Mouse (Mus musculus) layer of hippocampus, postnatal 36 days (tissue): ENCODE results near the gene Plcb1. TPM values are rescaled to one million over a fixed set of nuclear protein-coding genes. Genes with fewer than 3 reads are reported as not detected.

Experiments used
- DNase-seq, 2 experiments: peaks; one replicate each; pipeline ENCODE4 v3.0.0; 2022
- total RNA-seq, 2 experiments: library from RNA; stranded (reverse); gene quantifications; 2 replicates each; pipeline ENCODE4 v1.2.3; 2021

Gene Plcb1
- 100 to 1,000 TPM; 152 TPM for total RNA-seq

DNA sequence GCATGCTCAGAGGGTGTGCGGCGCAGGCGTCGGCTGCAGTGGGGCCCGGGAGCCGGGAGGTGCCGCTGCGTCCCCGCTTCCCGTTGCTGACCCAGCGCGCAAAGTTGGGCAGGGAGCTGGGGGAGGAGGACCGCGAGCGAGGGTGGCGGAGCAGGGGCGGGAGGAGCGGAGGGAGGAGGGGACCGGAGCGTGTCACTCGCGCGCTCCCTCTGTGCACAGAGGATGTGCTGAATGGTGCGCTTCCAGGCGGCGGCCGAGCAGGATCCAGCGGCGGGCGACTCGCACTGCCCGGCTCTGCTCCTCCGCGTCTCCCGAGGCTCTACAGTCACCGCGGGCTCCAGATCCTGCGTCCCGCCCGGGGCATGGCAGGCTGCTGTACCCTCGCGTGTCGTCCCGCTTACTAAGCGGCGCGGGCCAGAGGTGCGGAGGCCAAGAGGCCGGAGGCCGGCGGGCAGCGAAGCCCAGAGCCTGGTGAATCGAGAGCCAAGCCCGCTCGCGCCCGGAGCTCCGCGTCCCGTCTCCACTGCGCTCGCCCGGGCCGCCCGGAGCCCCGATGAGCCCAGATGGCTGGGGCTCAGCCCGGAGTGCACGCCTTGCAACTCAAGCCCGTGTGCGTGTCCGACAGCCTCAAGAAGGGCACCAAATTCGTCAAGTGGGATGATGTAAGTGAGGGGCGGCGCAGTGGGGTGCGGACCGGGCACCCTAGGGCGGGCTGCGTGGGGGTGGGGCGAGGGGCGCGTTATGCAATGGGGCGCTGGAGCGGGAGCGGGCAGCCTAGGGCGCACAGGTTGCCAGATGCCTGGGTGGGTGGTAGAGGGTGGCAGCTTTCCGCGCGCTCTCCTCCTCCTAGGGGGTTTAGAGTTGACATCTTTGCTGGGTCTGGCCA lies at the start of gene Plcb1:
Plcb1 (plus strand) TSS at position 98 of the 886 bp plus-strand sequence.
- DNase-seq, result peak; percentile 90 to 92

DNA sequence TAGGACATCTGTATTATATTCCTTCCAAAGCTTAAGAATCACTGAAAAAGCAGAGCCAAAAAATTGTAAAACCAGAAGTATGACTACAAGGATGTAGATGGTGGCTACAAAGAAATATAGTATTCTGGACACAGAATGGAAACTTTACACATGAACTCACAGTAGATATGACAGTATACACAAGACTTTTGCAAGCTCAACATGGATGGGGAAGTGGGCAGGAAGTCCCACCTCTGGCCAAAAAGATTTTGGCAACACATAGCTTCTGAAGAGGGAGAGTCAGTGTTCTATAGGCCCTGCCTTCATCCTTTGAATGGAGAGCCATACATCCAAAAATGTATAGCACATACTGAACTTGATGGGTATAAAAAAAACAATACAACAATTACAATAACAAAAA lies 30.3 kb upstream of the Plcb1 start:
- DNase-seq, result no peak

DNA sequence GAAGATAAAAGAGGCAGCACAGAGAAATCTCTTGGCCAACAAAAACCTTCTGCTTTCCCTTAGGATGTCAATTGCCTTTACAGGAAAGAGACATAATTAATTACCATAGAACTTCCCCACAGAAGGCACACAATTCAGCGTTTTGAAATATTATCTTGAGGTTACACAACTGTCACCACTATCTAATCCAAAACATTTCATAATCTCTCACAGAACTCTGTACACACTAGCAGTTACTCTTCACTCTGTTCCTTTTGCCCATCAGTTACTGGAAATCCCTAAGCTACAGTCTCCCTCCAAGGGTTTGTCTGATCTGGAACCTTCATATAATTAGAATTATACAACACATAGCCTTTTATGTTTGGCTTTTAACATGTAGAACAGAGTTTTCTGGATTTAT lies 29.8 kb upstream of the Plcb1 start:
- DNase-seq, result no peak

DNA sequence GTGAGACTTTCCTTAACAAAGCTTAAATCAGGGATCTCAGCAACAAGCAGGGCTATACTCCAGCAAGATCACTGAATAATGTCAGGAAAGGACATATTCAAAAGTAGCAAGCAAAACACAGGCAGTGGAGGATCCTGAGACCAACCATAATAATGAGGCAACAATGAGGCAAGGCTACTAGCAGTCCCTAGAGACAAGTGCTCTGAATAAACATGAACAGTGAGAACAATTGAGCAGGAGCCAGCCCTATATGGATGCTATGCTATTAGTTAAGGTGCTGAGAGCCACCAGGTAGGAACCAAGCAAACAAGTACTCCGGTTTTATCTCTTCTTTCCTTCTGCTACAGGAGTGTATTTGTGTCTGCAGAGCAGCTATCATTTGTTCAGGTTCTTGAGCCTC lies 24.8 kb upstream of the Plcb1 start:
- DNase-seq, result no peak

DNA sequence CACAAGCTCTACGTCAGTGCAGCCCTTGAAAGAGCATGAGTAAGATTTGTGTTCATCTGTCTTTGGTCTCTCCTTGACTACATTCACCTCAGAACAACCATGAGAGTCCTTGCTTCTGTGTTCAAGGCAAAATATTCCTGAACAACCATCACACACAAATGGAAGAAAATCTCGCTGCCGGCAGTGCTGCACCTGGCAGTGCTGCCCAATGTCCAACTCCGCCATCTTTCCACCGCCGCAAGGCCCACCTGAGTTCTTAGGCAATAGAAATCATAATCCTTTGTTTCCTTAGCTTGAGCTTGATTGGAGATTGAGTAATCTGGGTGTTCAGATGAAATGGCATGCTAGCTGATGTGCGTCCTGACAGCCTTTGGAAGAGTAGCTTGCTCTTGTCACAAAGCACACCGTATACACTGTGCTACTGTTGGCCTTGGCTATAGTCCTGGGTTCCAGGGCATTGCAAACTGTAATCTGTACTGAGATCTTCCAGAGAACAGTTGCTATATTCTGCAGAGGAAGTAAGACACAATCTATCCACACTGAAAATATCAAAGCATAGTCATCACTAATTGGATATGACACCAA lies 22.4 kb upstream of the Plcb1 start:
- no peak for DNase-seq

DNA sequence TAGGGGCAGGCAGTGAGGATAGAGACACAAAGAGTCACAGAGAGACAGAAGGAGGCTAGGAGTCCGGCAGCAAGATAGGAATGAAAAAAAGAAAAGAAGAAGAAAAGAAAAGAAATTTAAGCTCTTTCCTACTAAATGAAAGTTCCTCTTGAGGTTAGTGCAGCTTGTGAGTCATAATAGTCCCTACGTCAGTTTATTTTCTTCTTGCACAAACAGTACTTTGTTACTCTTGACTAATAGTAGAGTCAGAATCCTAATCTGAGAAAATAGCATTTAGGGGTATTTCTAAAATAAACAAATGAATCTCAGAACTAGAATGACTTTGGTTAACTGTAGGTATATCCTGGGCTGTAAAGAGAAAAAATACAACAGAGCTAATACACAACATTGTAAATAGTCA lies 21.4 kb upstream of the Plcb1 start:
- DNase-seq, result no peak

DNA sequence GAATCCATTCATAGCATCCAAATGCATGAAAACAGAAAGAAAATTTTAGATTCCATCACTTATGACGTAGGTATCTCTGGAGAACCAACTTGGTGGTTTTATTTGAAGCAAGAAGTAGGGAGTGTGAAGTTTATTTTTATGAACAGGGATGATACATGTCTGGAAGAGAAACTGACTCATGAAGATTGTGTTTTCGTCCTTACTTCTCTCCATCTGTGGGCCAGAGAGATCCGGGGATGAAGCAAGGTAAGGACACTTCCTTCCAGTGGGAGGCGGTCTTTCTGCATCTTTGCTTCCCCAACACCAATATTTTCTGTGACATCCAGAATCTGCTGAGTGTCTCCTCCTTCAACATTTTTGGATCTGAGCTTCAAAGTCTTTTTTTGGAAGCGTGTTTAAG lies 6.0 kb upstream of the Plcb1 start:
- DNase-seq, result no peak

DNA sequence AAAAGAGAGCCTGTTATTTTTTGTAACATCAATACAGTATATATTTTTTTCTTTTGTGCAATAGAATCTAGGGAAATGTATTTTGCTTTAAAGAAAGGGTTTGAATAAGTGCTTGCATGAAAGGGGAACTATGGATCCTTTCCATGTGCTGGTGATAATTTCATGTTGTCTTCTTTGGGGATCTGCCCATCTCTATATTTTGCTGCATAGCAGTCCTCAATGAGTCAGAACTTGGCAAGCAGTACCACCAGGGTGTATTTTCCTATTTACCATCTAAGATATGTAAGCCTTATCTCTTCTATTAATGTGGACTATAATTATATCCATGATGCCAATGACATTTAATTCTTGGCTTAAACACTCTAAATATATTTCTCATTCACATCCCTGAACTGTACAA lies 5.6 kb upstream of the Plcb1 start:
- no peak for DNase-seq

DNA sequence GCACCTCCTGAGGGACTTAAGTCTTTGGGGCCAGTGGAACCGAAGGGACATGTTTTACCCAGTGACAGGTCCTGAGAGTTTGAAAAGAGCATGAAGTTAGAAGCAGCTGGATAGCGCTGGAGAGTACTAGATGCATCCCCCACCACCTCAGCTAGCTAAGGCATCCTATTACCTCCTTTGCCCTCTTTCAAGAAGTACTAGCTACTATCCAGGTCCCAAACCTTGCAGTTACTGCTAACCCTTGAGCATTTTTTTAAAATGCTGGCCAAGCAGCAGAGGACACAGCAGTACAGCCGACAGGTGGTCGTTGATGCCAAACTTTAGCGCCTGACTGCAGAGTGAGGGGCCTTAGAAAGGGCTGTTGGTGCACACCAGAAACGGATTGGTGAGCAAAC lies 986 bp downstream of the Plcb1 start:
- peak in 1 of 2 experiments; percentile 14 for DNase-seq

DNA sequence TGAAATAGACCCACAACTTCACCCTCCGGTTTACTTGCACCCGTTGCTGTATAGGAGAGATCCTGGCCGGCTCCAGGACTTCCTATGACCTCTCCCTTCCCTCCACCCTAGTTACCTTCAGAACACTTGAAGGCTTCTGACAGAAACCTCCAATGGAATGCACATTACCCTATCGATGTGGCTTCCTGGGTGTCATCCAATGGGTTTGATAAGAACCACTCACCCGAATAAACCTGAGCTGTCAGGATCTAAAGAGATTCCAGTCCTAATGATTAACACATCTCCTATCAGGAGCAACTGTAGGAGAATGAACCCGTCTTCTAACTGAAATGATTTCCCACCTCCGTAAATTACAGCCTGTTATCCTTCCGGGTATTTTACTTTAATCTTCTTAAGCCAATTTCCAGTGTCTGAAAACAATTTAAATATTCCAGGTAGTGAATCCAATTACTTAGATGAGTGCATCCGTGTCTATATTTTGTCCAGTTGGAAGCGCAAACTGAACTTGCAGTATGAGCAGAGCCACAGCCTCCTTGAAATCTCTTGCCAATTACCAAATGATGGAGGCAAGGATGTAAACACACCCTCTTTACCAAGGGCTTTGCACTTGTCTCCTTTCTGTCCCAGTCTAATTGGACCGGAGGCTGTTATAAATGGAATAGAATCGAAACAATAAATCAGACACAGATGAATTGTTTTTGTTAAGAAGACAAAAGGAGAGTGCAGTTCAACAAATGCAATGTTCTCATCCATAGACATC lies 1.6 kb downstream of the Plcb1 start:
- peak in 1 of 2 experiments; percentile 18 for DNase-seq

DNA sequence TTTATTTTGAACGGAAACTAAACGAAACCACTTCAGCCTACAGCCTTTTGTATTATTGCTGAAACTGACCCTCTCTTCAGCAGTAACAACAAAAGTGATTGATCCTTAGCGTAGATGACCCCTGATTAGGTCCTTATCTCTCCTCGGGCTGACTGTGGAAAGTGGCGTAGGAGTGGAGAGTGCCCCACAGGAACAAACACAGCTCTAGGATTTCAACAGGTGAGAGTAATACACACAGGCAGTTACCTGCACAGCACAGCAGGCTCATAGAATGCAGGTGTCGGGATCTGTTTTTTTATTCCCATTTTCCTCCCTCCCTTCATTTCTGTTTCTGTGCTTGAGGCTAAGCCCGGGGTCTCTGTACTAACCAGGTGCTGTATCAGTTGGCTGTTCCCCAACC lies 7.1 kb downstream of the Plcb1 start:
- no peak for DNase-seq

DNA sequence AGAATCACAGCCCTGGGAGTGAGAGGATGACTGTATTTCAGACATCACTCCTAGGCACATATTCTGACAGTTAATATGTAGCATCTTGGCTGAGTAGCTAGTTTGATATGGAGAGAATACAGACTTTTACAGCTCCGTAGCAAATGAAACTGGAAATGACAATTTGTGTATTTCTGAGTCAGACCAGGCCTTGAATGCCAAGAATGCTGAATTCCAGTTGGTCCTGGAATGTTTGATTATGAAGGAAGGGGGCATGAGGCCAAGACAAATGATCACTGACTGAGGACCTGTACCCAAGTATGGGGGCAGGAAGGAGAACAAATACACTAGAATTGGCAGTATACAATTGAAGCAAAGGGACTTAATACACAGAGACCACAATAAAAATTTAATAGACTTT lies 14.4 kb downstream of the Plcb1 start:
- no peak for DNase-seq

DNA sequence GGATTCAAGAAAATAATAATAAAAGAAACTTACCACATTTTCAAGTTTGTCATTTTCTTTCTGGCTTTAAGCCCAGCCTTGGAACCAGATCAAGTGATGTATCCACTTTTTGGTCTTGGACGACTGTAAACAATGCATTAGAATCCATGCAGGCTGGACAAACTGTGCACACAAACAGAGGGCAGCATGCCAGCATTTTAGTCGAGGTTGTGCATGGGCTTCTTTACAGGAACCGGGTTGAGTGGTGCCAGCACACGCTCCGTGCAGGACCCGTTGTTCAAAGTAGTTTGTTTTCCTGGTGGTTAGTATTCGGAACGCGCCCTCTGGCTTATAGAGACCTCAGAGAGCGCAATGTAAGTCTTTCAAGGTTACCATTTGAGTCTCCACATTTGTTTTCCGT lies 30.5 kb downstream of the Plcb1 start:
- DNase-seq, result no peak

DNA sequence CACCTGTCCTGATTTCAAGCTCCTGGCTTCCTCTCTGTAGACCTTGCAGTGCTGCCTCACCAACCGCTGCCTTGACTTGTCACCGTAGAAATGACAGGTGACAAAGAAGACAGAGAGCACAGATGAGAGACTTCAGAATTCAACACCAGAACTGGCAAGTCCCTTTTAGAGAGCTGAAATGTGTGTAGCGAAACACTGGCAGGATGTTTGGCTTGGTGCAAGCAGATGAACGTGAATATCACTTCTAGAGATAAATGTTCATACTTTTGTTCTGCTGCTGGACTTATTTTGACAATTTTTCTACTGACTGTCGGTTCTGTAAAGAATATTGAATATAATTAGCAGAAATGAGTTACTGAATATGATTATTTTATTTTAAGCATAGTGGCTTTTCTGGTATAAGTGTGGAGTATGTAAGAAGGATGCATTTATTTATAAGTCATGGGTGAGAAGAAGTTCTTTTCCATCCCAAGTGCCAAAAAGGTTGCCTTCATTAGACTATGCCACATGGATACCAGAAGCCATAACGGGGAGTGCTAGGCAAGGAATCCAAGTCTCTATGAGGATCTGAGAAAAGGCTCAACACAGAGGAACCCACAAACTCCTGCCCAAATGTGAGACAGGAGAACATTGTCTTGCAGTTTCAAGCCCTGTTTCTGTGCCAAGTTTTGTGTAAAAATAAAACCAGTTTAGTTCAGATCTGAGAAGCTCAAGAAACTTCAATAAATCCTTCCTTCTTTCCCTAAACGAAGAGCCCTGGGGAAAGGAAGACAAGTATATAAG lies 31.4 kb downstream of the Plcb1 start:
- no peak for DNase-seq

DNA sequence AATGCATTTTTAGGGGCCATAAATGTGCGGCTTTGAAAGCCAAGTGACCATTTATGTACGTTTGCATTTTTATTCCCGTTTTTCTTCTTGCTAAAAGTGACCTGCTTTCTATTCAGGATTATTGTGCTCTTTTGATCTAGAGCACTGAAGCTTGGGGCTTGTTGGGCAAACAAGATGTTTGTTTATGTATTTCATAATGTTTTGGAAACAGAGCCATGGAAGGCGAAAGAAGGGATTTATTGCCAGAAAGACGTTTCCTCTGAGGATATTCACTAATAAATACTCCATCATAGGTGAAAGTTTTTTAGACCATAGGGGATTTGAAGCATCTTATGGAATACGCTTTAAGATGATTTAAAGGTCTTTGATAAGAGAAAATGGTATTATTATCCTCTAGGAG lies 35.3 kb downstream of the Plcb1 start:
- DNase-seq, result no peak

DNA sequence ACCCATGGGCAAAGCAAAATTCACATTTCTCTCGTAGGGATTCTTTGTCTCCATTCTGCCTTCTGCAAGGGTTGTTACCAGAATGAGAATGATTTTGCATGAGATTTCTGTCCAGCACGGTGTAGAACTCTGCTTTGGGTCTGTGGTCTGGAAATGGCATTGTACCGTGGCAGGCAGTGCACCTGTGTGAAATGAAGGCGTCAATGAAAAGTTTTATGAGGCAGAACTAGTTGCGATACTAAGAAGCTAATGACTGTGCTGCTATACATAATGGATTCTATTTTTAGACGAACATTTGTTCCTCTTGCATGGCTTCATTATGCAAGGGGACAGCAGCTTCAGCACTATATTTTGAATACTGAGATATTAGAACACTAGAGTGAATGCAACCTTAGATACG lies 39.8 kb downstream of the Plcb1 start:
- no peak for DNase-seq

DNA sequence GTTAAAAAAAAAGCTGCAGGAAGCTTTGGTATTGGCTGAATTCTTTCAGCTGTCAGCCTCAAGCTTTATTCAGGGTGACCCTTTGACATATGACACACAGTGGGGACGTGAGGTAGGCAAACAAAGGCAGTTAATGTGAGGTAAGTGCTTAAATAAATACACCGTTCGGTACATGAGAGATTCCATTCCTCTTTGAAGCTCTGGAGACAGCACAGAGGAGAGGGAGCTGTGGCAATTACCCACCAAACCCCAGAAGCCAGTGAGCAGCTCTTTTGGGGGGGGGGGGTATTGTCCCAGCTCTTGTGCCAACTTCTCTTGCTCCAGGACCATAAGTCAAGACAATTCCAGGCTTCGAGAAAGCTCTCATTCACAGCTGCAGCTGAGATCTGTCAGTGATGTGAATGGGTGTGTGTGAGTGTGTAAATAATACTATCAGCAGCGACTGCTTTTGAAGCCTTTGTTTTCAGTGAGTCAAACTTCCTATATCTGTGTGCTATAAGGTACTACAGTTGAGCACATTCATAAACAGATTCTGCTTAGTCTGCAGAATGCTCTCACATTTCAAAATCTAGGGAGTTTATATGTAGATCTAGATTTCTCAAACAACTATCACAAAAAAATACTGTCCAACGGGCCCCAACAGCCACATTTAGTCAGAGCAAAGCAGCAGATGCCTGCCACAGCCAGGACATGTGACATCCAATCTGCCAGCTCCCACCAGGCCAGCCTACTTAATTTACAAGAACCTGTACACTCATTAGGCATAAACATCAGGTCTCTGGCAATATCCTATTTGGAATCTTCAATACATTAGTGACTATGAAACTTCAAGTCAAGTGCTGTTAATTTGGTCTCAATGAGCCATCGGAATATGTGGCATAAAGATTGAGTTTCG lies 40.5 kb downstream of the Plcb1 start:
- no peak for DNase-seq

DNA sequence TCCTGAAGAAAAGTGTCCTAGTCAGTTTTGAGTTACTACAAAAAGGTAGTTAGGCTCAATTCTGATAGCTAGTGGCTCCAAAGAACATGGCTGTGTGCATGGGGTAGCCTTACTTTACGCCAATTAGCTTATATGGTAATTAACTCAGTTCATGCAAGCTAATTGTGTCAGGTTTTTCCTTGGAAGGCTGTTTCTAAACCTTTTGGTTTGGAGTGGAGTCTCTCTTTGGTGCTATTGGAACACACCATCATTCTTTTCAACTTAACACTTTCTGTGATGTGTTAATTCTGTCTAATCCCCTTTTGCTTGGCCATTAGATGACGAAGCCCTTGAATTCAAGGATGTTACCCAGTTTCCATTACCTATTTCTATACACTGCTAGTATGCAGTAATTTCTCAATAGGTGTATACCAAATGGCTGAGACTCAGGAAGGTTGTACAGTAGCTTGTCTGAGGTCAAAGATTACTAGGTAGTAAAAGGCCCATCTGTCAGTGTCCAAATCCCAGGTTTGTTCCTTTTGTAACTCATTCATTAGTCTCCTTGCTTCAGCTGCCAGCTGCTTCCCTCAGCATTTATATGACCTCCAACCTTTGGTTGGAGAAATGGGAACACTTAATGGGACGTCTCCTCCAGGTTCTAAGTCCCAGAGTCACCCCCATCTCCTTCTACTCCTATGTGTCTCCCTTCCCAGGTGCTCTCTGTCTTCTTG lies 42.1 kb downstream of the Plcb1 start:
- no peak for DNase-seq

DNA sequence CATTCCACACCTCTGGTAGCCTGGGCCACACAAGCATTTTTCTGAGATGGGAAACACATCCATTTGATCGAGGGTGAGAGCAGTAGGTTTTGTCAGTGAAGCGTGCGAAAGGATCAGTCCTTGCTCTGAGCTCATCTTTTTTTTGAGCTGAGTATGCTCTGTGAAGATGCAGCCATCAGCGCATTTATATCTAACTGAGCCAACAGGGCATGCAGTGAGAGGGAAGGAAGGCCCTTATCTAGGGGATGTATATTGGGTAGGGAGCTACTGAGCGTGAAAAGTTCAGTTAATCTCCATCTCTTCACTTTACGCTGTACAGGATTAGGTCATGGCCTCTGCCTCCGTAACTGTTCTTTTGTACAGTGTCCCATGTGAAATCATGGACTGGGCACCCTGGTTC lies 46.0 kb downstream of the Plcb1 start:
- DNase-seq, result no peak

DNA sequence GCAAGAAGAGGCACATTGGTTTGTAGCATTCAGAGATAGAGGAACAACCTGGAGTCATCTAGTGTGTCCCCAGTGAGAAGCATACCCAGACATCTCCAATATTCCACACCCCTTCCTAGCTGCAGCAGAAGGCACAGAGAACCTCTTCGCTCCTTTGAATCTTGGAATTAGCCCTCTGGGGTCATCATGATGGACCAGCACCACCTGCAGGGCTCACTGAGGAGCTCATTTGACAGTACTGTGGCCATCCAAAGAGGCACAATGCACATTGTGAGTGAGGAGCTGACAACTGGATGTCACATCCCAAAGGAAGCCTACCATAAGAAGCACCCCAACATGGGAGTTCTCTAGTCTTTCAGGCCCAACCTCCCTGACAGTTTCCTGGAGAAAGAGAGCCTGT lies 50.2 kb downstream of the Plcb1 start:
- no peak for DNase-seq

DNA sequence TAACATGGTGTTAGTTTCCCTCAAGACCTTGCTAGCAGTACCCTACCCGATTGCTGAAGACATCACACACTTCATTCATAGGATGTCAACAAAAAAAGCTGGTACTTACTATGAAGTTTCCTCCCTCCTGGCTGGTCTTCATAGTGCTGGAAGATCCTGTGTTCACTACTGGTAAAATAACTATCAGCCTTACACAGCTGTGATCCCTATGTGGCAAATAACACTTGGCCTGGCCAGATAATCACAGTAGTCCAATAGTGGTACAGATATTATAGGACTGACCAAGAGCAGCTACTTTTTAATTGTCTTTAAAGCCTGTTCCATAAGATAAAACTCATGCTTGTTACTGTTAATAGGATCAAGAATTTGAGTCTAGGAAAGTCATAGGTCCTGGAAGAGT lies 52.3 kb downstream of the Plcb1 start:
- DNase-seq, result no peak
